Mouse (Mus musculus) frontal cortex, postnatal 14 days (tissue): ENCODE results near the gene R3hdm2.

ENCODE experiments used
- DNase-seq, 2 experiments: peaks; one replicate each; pipeline ENCODE4 v3.0.0; 2022; ENCODE audit warnings: low spot score in 2 of 2

R3hdm2 gene

DNA sequence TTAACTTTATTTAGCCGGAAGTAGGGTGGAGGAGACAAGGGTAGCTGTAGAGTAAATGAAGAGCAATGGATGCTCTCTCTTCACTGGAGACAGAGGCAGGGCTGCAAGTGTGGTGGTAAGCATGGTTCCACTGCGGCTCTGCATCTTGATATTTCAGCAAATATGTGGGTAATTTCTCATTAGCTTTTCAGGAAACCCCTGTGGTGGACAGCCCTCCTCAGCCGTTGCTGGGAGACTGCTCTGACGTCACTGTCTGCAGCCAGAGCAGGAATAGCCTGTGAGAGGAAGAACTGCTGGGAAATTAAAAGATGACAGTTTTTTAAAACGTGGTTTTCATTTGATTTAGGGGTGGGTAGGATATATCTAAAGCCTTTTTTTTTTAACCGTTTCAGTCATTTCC is 41.9 kb downstream of the R3hdm2 start:
- peak; percentile 46 to 47 for DNase-seq

DNA sequence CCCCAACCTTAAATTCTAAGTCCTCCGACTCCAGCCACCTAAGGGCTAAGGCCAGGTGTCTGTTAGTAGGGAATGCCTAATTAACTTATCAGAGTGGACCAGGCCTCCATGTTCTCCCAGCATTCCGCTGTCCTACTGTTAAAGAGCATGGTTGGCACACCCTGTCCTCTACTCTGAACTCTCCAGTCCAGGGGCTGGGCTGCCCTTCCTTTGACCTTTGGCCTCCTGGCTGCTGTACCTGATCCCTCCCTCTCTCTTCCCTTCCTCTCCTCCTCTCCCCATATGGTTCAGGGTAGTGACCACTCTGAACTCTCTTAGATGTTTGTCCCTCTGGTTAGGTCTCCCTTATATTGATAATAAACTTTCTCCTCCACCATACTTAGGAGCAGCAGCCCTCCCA is 45.7 kb downstream of the R3hdm2 start:
- no peak for DNase-seq

DNA sequence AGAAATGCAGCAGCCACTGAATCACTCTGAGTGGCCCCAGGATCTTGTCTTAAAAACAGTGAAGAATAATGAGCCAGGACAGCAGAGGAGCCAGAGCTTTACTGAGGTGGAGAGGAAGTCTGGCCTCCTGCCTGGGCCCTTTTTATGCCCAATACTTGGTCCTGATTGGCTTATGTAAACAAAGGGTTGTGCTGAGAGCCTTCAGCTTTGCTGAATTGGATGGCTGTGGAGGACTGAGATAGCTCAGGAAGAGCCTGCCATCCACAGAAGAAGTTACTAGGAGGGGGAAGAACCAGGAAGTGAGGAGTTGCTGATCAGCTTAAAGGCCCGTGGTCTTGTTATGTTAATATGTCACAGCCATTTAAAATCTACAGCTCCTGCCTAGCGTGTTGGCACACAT is 46.5 kb downstream of the R3hdm2 start:
- no peak for DNase-seq

DNA sequence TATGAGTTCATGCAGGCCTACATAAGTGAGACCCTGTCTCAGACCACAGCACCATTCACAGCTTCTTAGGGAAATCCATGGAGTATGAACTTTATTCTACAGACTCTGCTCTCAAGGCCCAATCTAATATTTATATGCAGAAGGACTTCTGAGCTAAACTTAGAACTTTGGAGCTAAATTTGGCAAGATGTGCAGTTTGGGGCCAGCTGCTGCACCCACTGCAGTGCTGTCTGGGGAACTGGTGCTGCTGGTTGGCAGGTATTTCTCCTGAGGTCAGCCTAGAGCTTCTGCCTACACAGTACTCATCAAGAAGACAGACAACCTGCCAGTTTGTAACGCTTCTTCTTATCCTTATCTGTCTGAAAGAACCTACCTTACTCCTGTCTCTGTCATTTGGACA is 47.0 kb downstream of the R3hdm2 start:
- no peak for DNase-seq

DNA sequence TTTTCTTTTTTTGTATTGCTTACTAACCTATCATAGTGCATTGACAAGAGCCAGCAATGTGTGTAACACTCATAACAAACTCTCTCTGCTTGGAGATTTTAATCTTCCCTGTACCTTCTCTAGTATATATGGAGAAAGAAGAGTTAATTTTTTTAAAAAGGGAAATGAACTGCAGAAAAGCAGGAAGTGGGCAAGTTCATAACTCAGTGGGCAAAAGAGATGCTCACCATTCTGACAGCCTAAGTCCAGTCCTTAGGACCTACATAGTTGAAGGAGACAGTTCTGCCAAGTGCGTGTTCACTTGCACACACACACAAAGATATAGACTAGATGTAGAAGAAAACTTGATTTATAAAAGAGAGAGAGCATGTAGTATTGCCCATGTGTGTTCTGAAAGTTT is 47.9 kb downstream of the R3hdm2 start:
- no peak for DNase-seq

DNA sequence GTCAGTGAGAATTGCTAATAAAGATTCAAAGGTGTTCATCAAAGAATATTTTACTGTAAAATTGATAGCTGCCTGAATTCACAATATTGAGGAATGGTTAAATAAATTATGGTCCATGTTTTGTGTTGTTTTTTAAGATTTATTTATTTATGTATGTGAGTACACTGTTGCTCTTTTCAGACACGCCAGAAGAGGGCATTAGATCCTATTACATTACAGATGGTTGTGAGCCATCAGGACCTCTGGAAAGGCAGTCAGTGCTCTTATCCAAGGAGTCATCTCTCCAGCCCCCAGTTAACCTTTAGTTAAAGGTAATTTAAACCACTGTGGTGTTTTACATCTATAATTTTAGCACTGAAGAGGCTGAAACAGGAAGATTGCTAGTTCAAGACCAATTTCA is 49.4 kb downstream of the R3hdm2 start:
- no peak for DNase-seq

DNA sequence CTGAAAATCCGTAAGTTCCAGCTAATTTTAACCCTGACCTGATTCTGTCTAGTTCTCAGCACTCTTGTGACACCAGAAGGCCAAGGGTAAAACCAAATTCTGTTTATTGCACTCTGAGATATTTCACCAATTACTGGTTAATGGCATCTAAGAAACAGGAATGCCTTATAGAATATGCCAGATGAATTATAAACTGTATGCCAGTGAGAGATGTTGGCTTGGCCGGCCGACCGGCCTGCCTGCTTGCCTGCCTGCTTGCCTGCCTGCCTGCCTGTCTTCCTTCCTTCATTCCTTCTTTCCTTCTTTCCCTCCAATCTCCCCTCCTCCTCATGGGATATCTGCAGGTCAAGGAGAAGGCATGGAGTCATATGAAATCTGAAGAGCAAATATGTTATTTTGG is 52.3 kb downstream of the R3hdm2 start:
- no peak for DNase-seq

DNA sequence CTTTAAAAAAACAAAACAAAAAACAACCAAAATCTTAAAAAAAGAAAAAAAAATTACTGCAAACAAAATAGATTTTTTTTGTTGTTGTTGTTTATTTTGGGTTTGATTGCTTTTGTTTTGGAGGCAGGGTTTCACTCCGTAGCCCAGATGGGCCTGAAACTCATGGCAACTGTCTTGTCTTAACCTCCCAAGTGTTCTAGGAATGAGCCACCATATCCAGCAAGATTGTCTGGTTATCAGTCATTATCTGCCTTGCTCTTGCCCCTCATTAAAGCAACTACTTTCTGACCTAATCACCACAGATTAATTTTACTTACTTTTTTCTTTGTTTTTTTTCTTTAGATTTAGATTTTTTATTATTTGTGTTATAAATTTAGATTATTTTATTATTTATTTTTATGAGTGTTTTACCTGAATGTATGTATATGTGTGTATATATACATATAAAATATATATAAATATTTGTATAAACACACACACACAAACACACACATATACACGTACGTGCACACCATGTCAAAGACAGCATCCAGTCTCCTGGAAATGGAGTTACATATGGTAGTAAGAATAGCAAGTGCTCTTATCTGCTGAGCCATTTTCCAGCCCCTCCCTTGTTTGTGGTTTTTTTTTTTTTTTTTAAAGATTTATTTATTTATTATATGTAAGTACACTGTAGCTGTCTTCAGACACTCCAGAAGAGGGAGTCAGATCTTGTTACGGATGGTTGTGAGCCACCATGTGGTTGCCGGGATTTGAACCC is 57.4 kb downstream of the R3hdm2 start:
- DNase-seq: no peak

DNA sequence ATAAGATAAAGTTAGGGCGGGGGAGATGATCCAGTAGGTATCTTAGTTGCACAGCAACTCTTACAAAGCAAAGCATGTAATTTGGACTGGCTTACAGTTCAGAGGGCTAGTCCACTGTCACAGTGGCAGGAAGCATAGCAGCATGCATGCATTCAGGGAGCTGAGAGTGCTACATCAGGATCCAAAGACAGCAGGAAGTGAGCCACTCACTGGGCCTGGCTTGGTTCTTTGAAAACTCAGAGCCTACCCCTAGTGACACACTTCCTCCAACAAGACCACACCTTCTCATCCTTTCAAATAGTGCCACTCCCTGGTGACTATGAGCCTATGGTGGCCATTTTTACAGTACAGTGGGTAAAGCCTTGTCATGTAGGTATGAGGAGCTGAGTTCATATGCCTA is 73.6 kb downstream of the R3hdm2 start:
- DNase-seq: no peak

DNA sequence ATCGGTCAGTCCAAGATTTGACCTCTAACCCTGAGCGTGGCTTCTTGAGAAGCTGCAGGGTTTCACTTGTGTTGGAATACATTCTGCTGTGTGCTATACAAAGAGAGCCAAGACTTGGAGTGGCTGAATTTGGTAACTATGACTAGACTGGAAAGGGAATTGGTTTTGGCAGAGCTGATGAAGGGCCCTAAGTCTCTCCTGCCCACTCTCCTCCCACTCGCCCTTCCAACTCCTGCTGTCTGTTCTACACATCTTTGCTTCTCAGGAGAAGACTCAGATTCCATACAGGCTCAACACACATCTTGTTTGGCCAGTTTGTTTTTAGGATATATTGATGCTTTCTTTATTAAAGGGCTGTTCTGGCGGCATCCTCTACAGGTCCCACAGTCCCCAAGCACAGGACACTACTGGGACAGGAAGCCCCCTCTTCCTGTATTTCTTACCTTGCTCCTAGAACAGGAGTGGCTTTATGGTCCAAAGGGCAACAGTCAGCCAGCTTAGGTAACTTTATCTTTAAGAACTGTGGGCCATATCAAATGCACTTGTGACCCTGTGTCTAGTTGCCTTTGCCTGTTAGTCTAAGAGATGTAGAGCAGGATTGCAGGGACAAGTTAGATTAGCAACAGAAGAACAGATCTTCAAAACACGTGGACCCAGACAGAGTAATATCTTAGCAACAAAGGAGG is 82.4 kb downstream of the R3hdm2 start:
- DNase-seq: no peak

DNA sequence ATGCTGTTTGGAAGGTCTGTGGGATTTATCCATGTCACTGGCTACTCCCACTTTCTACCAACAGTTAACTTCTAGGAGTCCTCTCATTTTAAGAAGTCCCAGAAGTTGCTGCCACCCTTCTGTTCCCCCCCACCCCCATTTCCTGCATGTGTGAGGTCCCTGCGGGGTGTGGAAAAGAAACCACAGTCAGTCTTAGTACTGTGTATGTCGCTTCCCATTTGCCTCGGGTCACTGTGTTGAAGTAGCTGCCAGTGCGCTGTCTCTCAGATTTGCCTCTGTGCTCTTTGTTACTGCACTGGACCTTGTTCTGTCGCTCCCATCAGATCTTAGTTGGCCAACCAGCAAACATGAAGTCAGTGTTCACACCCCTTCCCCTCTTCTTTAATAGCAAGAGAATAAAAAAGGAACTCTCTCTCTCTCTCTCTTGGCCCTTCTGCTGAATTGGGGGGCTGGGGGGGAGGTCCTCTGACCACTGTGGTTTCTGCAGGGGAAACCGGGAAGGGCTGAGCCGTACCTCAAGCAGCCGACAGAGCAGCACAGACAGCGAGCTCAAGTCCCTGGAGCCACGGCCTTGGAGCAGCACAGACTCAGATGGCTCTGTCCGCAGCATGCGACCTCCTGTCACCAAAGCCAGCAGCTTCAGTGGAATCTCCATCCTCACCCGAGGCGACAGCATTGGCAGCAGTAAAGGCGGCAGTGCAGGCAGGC is 91.3 kb downstream of the R3hdm2 start:
- DNase-seq: no peak

DNA sequence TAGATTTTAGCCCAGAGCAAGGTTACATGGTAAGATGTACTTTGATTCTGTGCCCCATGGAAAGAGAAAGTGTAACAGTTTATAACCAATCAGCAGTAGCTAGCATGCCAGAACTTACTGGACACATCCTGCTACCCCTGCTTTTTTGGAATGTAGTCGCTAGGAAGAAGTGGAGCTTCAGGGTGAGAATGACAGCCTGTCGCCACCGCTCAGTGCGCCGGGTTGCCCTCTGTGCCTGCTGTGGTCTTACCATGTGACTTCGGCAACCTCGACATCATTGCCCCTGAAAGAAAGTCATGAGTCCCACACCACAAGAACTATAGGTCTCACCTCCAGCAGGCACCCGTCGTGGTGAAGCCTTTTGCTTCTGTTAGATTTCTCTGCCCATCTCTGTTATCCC is 92.6 kb downstream of the R3hdm2 start:
- DNase-seq: no peak

DNA sequence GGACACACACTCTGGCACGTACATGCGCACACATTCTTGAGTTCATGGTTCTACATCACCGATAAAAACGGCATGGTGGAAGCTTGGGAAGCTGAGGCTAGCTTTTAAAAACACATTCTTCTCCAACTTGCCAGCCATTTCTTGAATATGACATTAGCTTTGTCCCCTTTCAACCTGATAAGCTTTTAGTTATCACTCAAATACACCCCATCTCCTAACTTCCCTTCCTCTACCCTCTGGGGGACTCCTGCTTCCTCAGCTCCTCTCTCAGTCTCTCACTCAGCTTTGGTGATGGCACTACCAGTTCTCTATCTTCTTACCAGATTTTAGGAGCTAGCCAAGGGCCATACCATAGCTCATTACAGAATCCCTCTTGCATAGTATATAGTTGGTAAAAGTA is 95.0 kb downstream of the R3hdm2 start:
- DNase-seq: no peak

DNA sequence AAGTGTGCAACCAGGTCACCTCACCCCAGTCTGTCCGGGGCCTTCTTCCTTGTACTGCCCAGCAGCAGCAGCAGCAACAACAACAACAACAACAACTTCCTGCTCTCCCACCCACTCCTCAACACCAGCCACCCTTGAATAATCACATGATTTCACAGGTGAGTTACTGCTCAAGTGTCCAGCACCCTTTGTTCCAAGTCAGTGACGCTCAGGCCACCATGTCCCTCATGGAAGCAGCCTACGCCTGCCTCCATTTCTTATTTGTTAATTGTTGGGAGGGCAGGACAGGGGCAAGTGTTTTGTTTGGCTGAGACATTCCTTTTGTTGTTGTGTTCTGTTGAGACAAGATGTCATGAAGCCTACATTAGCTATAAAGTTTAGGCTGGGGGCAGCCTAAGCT is 96.4 kb downstream of the R3hdm2 start:
- no peak for DNase-seq

DNA sequence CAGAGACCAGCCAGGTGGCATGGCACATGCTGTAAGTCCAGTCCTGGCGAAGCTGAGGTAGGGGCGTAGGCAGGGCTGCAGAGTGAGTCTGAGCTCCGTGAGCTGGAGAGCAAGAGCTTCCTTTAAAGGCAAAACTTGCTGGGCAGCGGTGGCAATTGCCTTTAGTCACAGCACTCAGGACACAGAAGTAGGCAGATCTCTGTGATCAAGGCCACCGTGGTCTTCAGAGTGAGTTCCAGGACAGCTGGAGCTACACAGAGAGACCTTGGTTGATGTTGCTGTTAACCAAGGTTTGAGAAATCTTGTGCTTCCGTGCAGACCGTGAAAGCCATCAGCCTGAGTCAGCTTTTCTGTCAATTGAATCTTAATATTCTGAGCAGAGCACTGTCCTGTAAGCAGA is 97.2 kb downstream of the R3hdm2 start:
- no peak for DNase-seq

DNA sequence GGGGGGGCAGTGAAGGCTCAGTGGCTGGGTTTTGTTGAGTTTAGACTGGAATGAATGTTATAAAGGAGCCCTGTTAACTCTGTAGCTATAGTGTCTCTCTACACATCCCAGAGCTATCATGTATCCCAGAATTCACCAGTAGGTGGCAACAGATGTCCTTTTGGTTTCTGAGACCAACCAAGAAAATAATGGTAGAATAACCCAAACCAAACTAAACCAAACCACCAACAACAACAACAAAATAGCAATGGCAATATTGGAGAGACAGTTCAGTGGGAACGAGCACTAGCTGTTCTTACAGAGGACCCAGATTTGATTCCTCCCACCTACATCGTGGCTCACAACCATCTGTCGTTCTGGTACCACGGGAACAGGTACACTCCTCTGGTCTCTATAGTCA is 99.0 kb downstream of the R3hdm2 start:
- DNase-seq: no peak

DNA sequence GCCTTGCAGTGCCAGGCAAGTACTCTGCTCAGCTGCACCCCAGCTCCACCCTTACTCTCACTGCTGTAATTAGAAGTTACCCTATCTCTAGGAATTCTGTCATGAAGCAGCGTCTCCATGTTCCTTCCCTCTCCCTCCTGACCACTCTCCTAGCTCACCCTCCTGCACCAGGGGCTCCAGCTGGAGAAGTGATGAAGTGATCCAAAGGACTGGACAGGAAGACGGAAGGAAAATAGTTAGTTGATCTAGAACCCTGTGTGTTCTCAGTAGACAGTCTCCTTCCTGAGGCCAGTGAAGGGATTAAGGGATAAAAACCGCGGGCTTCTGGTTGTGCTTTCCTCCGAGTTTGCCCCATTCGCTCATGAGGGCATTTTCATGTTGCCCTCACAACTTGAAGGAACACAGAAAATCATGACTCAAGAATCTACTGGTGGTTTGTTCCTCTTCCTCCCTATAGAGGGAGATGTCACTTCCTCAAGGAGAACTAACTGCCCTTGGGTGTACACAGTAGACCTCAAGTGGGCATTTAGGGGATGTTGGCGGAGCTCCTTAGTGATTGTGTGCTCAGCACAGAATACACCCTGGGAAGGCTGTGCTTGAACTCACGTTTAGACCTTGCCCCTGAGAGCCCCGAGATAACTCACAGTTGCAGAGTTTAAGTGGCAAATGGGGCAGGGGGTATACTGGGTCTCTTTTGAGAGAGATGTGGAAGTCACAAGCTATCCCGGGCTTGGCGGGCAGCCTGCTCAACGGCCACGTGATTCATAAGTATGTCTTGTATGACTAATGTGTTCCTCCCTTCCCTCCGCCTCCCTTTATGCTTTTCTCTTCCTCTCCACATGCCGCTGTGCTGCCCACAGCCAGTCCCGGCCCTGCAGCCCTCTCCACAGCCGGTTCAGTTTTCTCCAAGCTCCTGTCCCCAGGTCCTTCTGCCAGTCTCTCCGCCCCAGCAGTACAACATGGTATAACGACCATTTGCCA is 101.0 kb downstream of the R3hdm2 start:
- peak in 1 of 2 experiments; percentile 28 for DNase-seq

DNA sequence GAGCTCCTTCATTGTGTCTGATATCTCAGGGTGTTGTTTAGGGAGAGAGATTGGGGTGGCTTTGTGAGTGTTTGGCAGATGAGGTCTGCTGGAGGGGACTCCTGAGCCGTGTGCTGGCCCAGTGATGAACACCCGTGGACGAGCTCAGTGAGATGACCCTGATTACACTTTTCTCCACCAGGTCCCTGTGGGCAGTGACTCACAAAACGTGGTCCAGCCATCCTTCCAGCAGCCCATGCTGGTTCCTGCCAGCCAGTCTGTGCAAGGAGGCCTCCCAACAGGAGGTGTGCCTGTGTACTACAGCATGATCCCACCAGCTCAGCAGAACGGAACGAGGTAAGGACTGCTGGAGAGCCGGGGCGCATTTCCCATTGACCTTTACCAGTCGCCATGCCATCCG is 105.1 kb downstream of the R3hdm2 start:
- DNase-seq: no peak

DNA sequence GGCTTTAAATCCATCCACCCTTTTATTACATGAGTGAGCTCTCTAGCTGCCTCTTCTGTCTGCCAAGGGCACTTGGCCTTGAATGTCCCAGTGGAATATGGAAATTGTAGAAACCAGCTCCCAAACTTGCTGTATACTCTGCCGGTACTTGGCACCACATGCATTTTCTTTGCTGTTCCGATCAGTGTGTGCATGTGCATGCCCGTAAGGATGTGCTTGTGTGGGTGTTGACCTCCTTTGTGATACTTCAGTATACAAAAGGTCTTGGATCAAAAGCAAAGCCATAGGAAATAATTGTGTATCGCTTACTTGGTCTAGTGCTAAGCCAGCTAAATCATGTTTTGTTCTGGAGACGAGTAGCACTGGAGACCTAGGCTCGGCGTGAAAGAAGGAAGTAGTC is 108.7 kb downstream of the R3hdm2 start:
- no peak for DNase-seq

DNA sequence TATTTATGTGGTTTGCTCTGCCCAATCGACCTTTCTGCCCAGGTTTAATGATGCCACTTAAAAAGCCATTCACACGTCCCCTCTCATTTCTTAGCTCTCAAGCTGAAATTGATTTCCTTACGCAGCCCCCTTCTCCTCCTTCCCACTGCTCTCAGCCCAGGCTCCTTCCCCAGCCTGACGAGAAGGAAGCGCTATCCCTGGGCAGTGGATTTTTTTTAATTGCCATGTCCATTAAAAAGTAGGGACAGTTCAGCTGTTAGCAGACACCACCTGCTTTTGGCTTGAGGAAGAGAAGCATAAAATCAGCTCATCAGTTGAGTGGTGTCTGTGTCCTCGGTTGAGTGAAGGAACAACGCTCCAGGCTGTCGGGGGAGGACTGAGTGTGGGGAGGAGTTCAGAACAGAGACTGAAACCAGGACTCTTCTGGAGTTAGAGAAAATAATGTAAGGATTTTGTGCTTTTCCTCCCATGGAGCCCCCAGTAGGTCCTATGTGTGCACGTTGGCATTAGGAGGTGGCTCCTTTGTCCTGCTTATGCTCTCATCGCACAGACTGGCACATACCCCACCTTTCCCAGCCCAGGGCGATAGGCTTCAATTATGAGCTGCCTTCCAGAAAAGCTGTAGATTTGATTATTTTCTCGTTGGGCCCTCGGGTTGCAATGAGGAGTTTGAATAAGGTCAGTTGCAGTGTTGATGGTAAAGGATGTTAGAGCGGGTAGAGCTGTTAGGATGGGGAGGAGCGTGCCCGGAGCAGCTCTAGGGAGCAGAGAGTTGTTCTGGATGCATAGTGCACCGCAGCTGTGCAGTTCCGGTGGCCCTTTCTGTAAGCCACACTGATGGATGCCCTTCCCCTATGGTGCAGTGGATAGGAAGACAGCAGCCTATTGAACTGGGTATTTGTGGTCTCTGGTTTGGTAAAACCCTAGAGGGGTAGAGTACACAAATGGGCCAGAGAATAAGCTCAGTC is 110.3 kb downstream of the R3hdm2 start:
- DNase-seq: no peak

DNA sequence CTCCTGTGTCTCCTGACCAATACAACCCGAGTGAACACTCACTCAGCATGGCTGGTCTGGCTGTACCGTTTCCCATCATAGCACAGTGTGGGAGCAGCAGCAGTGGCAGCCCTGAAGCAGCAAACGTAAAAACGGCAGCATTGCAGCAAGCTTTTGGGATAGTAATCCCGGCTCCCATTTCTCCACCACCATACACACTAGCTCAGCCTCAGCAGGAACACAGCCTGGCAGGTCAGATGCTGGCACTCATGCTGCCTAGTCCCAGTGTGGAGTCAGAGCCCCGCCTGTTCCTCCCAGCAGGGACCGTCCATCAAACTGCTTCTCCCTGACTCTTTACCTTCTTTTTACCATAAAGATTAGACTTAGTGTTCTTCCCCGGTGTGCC is 111.0 kb downstream of the R3hdm2 start:
- DNase-seq: no peak
